Mouse (Mus musculus) thymus, adult 18-20 months (tissue): ENCODE results near the gene Kcnj4.
"Not testable (repeated sequence)": the region's sequence is repeated elsewhere in the genome, so short reads cannot be mapped to it uniquely, and the experiment has no call there.

Experiments used
- DNase-seq, 2 experiments: peaks; one replicate each; pipeline ENCODE4 v3.0.0; 2022; ENCODE audit warnings: mixed read lengths in 2 of 2

The Kcnj4 gene

GRCm38 (mm10) chr15:79511553-79512320, 6.7 kb upstream of the Kcnj4 start:
- DNase-seq: no peak

- DNase-seq: no peak
Observed at GRCm38 (mm10) chr15:79510425-79510824, 5.4 kb upstream of the Kcnj4 start.

GRCm38 (mm10) chr15:79509998-79510397, 5.0 kb upstream of the Kcnj4 start:
- no peak for DNase-seq

- no peak for DNase-seq
Observed at GRCm38 (mm10) chr15:79507055-79507828, 2.2 kb upstream of the Kcnj4 start.

GRCm38 (mm10) chr15:79506460-79506859, 1.4 kb upstream of the Kcnj4 start:
- DNase-seq: no peak

GRCm38 (mm10) chr15:79505616-79506283, 709 bp upstream of the Kcnj4 start:
- peak in 1 of 2 experiments; percentile 22 for DNase-seq

- no peak for DNase-seq
Observed at GRCm38 (mm10) chr15:79503438-79503837, 1.6 kb downstream of the Kcnj4 start.

- no peak for DNase-seq
Observed at GRCm38 (mm10) chr15:79502891-79503341, 2.1 kb downstream of the Kcnj4 start.

GRCm38 (mm10) chr15:79500110-79500509, 4.9 kb downstream of the Kcnj4 start:
- DNase-seq: no peak

- DNase-seq: no peak
Observed at GRCm38 (mm10) chr15:79493527-79493926, 11.5 kb downstream of the Kcnj4 start.

- DNase-seq: no peak
Observed at GRCm38 (mm10) chr15:79489463-79489862, 15.6 kb downstream of the Kcnj4 start.

- DNase-seq: no peak
Observed at GRCm38 (mm10) chr15:79481181-79481688, 23.8 kb downstream of the Kcnj4 start.

- DNase-seq: no peak
Observed at GRCm38 (mm10) chr15:79477227-79477626, 27.8 kb downstream of the Kcnj4 start.

GRCm38 (mm10) chr15:79473638-79474355, 31.2 kb downstream of the Kcnj4 start:
- no peak for DNase-seq

- DNase-seq: no peak
Observed at GRCm38 (mm10) chr15:79473042-79473441, 32.0 kb downstream of the Kcnj4 start.

GRCm38 (mm10) chr15:79471095-79471494, 33.9 kb downstream of the Kcnj4 start:
- DNase-seq: no peak

- no peak for DNase-seq
Observed at GRCm38 (mm10) chr15:79470583-79470982, 34.5 kb downstream of the Kcnj4 start.

GRCm38 (mm10) chr15:79469577-79469976, 35.5 kb downstream of the Kcnj4 start:
- no peak for DNase-seq

GRCm38 (mm10) chr15:79466601-79467286, 38.3 kb downstream of the Kcnj4 start:
- DNase-seq: peak; percentile 61

GRCm38 (mm10) chr15:79456546-79456945, 48.5 kb downstream of the Kcnj4 start:
- no peak for DNase-seq

GRCm38 (mm10) chr15:79456104-79456503, 48.9 kb downstream of the Kcnj4 start:
- not testable (repeated sequence) for DNase-seq
